Mouse (Mus musculus): ENCODE data around the gene Npcd.

DNA sequence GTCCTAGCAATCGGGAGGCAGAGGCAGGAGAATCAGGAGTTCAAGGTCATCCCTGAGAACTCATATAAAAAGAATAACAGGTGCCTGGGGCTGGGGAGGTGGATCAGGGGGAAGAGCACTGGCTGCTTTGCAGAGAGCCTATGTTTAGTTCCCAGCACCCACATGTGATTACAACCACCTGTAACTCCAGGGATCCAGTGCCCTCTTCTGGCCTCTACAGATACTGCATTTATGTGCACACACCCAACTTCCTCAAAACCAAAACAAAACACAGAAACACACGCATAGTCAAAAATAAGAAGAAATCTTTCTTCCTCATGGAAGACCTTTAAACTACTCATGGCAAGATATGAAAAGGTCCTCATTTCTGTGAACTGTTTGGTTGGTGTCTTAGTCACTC, 16.1 kb upstream of the Npcd start:
- no peak for TF ChIP-seq CTCF (IDR thresholded peaks at IDR 0.05; ENCODE audit: control insufficient read depth, insufficient read depth, low read length)
- TF ChIP-seq POLR2A (IDR thresholded peaks at IDR 0.05; ENCODE audit: borderline replicate concordance, control insufficient read depth, low read depth, low read length), result no peak

All from bone marrow, adult 2 months (tissue).